Comparison of ENCODE assay signal across 12 mouse cellular contexts in genomic region chr11:99104609-99105410, GRCm38 (mm10). TPM values are rescaled to one million over a fixed set of nuclear protein-coding genes. Genes with fewer than 3 reads are reported as not detected.
A peak's percentile ranks its signal among the peaks of the same experiment; 100 is the strongest.
DNase-seq lines count a peak whose midpoint lies in the region; ATAC-seq lines count a peak whose summit lies in the region.
"Had no signal": no experiment of that assay in that cellular context is flagged by ENCODE, and none has a peak within 500 bp of the region (broad histone marks: within the 10 kb centered on the region; RNA-seq: fewer than 3 reads in every experiment).

No protein-coding gene starts in this region.

- peak; percentile 45 for DNase-seq in lung, postnatal 36 days
- no peak for DNase-seq in lung, postnatal 10 days
- DNase-seq in naive thymus-derived CD4-positive, alpha-beta T cell, adult 2 months (ENCODE audit: low read depth), result peak; percentile 88
- peak; percentile 53 to 63 for DNase-seq in thymus, postnatal 36 days
- no peak for DNase-seq in urinary bladder, postnatal 36 days (ENCODE audit: low spot score in 2 of 2)
- DNase-seq in cerebellum, adult 8-10 months, result no peak
- no peak for DNase-seq in urinary bladder, postnatal 25 days (ENCODE audit: low spot score)
- DNase-seq: adrenal gland, postnatal 25 days; cerebellum, adult 11 months; lung, postnatal 14 days had no signal

- peak; percentile 92 for ATAC-seq in activated CD4-positive, CD25-positive, alpha-beta regulatory T cell, adult 4 months

RNA-seq across cellular contexts. Expression of gene Tns4, which starts 15.7 kb away (rescaled TPM):
- not detected for polyA plus RNA-seq in activated CD4-positive, CD25-positive, alpha-beta regulatory T cell, adult 4 months (2017; shearing (Covaris generic))

RNA-seq across cellular contexts. Expression of gene Ccr7, which starts 50.1 kb away (rescaled TPM):
- 100 to 1,000 TPM; 243 to 261 TPM for polyA plus RNA-seq in activated CD4-positive, CD25-positive, alpha-beta regulatory T cell, adult 4 months (2017; shearing (Covaris generic))
- polyA plus RNA-seq: midbrain, postnatal 0 days had no signal

Comparison
In these comparisons a context has a peak if more than half of its experiments do, and no peak if none do; other contexts are left out.
1. DNase-seq: peak in lung, postnatal 36 days (single experiment), naive thymus-derived CD4-positive, alpha-beta T cell, adult 2 months (single experiment) and thymus, postnatal 36 days (2 of 2); none in lung, postnatal 10 days (single experiment), urinary bladder, postnatal 36 days (0 of 2), cerebellum, adult 8-10 months (single experiment) and urinary bladder, postnatal 25 days (single experiment).